Mouse (Mus musculus) kidney, postnatal 10 days (tissue): Measurements from ENCODE around the gene Kras.

Experiments used
- DNase-seq: peaks from one replicate; pipeline ENCODE4 v3.0.0; 2021; ENCODE audit warnings: mixed read lengths

Gene Kras

DNA sequence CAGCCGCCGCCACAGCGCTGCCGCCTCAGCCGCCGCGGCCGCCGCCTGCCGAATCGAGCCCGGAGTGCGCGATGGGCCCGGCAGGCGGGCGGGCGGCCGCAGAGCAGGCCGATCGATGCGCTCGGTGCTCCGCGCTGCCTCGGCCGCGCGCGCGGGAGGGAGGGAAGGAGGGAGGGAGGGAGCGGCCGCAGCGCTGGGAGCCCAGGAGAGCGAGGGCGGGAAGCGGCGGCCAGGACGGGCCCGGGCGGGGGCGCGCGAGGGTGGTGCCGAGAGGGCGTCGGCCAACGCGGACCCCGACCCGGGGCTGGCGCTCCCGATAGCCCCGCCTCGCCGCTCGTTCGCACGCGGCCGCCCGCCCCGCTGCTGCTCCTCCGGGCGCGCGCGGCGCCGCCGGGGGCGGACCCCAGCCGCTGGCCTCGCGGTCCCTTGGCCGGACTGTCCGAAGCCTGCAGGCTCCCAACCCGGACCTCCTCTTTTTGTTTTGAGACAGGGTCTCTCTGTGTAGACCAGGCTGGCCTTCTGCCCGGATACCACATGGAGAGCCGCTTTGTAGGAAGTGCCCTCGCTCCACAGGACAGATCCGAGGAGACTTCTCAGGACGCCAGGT, at the start of gene Kras:
TSS of gene Kras (minus strand) at position 55 of the 607 bp plus-strand sequence.
- peak; percentile 96 for DNase-seq

DNA sequence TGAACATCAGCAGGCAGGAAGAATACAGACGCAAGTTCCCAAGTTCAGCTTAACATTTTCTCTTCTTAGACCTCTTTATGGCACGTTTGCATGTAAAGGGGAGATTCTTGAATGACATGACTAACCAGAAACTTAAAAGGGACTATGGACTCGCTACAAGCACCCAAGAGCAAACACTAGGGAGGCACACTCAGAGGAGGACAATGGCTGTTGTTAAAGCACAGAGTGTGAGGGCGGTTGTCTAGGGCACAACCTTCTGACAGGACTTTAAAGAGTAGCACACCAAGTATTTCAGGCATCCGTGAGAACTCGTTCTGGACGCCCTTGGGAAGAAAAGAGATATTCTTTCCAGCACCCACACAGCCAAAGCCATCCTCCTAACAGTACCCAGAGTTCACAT, 47.6 kb upstream of the Kras start:
- DNase-seq: no peak

DNA sequence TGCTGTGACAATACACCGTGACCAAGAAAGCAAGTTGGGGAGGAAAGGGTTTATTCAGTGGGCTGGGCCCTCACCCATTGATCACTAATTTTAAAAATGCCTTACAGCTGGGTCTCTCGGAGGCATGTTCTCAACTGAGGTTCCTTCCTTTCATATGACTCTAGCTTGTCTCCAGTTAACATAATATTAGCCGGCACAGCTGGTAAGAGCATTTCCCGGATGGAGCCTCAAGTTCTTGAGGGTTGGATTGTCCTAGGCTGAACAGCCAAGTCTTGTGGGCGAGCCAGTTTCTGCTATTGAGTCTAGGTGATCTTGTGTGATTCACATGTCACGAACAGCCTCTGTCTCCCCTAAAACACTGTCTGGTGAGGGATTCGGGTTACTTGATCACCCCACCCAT, 46.9 kb upstream of the Kras start:
- DNase-seq: no peak

DNA sequence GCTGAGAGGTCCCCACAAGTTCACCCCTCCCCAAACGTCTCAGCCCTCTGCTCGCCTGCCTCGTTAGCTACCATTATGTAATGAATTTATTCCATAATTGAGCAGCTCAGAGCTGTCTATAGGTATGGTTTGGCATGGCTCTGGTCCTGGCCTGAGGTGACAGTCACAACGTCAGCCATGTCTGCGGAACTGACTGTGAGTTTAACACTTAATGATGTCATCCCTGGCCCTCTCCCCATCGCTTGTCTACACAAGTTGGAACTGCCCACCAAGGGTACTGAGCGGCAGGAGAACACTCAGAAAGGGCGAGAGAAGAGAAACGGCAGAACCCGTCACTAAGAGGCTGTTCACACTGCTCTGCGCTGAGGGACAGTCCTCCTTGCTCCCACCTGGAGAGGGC, 45.1 kb upstream of the Kras start:
- DNase-seq: no peak

DNA sequence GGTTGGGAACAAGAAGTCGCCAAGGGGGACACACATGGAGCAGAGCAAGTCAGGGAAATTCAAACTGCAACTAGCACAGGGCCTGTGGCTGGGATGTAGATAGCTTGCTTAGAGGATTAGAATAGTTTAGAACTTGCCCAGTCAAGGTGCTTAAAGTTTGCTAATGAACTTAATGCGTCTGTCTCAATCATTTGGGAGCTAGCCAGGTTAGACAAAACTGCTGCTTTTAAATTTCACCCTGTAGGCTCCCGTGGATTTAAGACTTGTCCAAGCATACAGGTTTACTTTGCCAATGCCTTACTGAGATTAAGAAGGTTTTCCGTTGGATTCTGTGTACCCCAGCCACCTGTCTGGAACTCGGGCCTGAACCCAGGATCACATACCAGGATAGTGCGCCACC, 43.1 kb upstream of the Kras start:
- DNase-seq: no peak

DNA sequence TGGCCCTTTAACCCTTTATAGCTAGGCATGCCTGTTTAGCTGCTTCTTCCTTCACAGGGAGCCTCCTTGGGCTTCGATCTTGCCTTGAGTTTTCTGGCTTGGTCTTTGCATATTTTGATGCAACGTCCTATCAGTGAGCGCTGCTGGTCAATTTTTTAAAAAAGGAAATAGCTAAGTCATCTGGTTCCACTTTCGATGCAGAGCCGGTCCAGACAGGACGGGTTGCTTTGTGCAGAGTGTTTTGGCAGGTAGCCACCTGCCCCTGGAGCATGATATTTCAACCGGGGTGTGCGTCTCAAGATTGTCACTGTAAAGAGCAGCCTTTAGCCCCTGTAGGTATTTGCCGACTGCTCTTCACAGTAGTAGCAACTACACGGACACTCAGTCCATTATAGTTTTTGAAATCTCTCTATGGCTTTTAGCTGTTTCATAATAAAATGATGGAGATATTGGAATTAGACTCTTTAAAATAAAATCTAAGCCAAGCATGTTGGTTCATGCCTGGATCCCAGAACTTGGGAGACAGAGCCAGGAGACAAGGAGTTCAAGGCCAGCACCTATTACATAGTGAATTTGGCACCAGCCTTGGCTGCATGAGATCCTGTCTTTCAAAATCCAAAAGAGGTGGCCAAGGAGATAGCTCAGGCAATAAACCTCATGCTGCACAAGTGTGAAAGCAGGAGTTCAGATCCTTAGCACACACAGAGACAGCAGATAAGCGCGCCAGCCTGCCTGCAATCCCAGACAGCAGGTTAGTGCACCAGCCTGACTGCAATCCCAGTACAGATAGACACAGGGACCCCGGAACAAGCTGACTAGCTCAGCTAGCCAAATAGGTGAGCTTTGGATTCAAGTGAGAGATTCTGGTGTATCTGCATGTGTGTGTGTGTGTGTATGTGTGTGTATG, 41.6 kb upstream of the Kras start:
- DNase-seq: peak; percentile 36

DNA sequence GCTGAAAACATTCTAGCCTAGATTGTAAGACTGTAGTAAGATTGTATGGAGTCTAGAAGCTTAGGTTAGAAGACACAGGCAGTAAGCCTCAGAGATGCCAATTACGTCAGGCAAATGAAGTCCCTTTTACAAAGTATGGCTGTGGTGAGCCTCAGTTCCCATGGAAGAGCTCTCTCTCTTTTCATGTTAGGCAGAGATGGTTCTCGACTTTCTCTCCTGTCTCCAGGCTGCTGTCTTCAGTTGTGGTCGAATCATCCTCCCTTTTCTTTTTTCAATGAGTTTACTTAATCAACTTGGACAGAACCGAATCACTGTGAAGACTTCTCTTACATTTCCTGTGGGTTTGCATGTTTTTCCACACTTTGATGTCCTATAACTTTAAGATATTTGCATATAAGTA, 35.6 kb upstream of the Kras start:
- DNase-seq: no peak

DNA sequence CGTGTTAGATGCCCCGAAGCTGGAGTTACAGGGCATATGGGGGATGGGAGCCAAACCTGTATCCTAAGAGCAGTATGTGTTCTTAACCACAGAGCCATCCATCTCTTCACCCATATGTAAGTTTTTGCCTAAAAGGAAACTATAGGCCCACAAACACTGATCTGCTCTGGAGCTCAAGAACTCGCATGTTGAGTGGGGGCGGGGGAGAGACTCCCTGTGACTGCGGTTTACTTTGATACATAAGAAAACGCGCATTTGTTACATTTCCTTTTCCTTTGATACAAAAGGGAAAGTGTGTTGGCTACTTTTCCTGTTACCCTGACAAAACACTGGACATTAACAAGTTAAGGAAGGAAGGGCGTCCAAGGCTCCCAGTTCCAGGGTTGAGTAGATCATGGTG, 34.2 kb upstream of the Kras start:
- DNase-seq: no peak

DNA sequence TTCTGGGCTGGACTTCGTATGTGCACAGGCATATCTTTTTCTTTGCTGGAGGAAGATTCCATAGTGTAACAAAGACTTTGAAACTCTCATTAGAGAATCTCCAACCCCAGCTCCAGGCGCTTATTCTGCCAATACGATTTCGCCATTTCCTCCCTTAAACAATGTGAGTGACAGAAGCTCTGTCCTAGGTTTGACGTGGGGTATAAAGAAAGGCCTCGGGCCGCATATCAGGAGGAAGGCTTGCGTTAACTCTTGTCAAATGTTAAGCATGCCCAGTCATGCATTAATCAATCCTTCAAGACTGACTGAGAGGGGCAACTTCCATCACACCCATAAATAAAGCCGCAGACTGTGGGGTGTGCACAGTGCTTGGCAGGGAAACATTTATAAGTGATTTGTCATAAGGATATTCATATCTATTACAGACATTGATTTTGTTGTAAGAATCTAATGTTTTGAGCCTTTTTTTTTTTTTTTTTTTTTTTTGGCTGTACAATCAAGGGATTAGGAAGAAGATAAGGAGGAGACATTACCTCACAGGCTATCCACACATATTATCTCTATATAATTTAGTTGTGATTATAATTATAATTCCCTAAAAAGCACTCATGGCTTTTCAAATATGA, 27.2 kb upstream of the Kras start:
- DNase-seq: no peak

DNA sequence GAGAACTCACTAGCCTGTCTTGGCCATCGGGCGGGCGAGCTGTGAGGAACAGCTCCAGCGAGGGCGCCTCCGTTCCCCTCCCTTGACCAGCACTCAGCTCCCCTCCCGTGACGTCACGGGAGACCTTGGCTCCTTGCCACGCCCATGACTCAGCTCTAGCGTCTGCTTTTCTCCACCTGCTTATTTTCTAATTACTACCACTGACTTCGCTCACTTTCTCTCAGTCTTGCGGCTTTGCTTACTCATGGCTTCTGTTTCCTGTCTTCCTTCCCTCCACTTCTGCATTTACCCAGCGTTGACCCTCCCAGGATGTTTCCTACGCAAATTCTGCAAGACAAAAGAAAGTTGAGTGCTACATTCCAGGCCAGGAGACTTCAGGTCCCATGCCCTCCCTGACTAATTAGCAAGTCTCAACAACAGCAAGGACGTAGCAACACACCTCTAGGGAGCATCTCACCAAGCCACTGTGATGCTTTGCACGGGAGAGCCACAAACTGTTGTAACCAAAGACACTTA, 26.3 kb upstream of the Kras start:
- peak; percentile 83 for DNase-seq

DNA sequence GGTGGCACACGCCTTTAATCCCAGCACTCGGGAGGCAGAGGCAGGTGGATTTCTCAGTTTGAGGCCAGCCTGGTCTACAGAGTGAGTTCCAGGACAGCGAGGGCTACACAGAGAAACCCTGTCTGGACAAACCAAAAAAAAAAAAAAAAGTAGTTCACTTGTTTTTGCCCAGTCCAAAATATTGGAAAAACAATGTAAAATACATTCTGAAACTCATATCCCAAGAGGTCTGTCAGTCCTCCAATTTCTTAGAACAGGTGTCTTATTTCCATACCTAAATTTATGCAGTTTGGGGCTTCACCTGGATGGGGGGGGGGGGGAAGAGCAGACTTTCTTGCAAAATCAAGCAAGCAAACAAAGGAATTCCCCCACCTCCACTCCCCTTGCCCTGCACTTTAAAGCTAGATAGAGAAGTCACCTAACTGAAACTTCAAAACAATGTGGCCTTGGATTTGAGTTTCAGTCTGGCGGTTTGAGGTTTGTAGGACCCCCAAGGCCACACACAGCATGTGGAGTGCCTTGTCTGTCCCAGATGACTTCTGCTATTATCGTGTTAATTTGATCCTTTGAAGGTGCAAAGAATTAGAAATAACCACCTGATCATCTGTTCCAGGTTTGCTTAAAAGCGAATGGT, 25.7 kb upstream of the Kras start:
- DNase-seq: no peak

DNA sequence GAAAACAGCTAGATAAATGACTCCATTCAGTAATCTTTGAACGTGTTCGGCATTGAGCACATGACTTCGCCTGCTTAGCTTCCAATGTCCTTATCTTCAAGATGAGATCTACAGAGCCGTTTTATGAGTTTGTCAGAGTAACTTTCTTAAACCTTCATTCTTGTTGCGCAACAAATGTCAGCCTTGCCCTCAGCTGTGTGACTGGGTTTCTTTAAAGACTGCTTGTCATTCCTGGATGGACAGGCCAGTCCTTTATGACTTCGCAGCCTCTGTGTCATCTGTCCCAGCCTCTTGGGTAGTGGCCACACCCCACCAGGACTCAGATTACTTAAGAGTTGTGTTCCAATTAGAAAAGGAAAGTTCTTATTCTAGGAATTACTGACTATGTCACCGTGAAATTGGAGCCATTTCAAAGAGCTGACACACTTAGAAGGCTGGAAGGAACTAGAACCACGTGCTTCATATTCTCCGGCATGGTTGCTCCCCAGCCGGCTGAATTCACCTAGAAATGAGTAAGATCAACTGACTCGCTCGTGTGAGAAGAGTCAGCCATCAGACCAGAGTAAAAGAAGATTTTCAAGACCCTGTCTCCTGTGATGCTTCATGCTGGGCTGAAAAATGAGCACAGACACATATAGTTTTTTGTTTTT, 24.1 kb upstream of the Kras start:
- DNase-seq: no peak

DNA sequence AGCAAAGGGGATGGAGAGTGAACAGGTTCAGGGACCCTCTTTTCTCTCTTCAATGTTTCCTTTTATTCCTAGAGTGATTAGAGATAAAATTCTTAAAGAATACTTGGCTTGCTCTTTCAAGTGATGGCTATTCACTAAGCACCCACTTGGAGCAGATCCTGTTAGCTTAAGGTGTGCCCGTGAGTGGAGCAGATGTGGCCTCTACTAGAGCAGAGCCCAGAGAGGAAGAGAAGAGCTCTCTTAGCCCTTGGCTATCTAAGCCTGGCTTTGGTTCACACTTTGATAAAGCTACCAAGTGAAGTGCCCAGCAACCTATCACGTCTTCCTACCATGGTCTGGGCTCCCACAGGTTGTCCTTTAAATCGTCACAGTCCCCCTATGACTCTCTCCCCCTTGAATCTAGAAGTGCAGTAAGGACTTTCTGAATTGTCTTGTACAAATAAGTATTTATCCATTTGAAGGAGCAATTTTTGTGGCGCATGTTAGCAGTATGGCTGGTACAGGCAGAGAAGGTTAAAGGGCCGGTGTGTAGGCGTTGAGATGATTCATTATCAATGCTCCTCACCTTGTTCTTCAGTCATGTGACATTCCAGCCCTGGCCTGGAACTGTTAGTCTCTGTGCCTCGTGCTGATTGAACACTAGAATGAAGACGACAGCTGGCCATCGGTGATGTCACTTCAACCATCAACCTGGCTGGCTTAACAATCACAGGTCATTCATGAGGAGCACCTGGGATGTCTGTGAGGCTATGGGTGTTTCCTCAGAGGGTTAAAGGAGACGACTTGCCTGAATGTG, 22.3 kb upstream of the Kras start:
- DNase-seq: no peak

DNA sequence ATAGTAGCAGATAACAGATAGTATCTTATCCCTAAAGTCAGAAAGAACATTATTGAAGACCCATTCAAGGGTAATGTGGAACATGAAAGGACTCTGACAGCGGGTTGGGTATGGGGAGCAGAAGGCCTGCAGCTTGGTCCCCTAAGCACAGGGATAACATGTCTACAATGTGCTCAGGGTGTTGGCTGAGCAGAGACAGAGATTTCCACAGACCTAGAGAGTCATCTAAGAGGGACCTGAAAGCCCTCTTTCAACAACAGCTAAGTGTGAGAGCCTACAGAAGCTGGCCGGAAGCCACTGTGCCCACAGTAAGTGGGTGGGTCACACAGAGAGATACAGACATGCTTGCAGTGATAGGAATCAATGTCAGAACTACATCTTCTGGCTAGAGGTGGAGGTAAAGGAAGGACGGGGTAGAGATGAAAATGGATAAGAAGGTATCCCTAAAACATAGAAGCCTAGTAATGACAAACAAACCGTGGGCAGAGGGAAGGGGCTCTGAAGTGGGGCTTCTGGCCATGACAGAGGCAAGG, 19.3 kb upstream of the Kras start:
- no peak for DNase-seq

DNA sequence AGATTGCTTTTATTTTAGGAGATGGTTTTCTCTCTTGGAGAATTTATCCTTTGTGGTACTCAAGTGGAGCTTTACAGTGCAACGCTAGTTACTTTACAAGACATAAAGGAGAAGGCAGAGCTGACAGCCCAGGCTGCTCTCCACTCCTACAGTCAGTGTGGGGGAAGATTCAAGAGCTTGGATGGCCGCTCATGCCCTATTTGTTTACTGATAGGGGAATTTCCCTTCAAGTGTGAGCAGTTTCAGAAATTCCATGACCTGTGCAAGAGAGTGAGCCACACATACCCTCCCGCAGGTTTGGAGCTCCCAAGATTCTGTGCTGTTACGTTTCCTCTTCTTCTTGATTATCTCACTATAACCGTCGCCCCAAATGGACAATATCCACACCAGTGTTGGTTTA, 17.7 kb upstream of the Kras start:
- DNase-seq: no peak

DNA sequence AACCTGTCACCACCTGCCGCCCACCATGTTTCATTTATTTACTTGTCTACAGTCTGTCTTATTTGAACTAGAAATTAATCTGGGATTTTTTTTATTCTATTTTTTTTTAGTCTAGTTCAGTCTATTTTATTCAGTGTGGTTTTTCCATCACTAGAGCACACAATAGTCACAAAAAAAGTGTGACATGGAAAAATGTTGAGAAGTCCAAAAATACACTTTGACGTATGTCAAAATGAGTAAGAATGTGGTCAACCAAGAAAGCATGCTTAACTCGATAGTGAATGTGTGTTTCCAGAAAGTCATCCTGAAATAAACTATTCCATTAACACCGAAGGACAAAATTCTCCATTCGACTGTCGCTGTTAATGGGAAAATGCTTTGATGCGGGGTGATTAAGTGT, 12.3 kb upstream of the Kras start:
- DNase-seq: no peak

DNA sequence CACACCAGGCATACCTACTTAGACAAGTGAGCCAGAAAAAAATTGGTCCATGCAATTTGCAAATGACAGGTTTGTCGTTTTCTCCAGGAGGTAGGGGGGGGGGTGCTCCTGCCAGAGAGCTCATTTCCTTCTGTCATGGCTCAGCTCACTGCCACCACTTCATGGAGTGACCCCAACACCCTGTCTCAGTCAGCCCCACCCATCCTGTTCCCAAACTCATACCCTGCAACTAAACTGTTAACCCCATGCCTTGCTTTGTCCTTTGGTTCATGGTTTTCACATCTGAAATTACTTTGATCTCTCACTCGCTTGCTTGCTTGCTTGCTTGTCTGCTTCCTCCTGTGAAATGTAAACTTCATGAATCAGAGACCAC, 6.6 kb upstream of the Kras start:
- no peak for DNase-seq

DNA sequence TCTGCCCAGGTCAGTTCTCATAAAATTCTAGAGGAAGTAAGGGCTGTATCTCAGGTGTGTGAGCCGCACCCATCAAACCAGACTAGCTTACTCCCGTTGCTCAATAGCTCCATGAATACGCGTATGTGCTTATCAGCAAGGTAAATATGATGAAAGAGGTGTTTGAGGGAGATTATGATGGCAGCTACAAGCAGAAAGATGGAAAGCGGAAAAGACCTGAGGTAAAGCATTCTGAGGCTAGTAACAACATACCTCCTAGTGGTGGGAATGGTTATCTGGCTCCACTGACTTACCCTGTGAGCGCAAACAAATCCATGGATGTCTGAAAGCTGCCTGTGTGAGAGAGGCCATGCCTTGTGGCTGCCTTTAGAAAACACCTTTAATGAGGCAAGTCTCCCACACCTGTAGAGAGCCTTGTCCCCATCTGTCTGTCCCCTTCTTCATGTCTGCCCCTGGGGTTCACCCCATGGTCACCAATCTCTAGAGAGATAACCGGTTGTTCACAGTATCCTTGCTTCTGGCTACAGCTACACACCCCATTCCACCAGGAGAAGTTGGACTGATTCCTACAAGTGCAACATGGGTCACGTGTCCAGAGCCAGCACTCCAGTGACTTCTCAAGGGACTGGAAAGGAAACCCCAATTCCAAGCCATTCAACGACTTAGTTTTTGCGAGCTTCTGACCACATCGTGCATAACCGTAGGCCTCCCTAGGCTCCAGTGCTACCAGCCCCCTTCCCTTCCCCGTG, 6.1 kb upstream of the Kras start:
- DNase-seq: peak; percentile 32

DNA sequence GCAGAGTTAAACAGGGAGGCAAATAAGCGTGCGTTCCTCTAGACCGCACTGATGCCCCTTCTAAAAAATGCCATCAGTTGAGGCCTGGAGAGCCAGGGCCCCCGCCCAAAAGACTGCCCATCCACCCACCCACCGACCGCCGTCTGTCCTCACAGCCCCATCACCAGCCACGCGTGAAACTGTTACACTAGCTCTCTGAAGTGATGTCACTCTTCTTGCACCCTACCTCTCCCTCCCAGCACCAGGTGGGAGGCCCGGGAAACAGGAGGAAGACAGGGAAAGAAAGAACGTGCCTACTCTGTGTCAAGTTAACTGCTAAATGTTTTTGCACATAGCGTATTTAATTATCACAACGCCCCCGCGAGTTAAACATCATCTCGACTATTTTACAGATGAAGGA, 781 bp upstream of the Kras start:
- DNase-seq: peak; percentile 15

DNA sequence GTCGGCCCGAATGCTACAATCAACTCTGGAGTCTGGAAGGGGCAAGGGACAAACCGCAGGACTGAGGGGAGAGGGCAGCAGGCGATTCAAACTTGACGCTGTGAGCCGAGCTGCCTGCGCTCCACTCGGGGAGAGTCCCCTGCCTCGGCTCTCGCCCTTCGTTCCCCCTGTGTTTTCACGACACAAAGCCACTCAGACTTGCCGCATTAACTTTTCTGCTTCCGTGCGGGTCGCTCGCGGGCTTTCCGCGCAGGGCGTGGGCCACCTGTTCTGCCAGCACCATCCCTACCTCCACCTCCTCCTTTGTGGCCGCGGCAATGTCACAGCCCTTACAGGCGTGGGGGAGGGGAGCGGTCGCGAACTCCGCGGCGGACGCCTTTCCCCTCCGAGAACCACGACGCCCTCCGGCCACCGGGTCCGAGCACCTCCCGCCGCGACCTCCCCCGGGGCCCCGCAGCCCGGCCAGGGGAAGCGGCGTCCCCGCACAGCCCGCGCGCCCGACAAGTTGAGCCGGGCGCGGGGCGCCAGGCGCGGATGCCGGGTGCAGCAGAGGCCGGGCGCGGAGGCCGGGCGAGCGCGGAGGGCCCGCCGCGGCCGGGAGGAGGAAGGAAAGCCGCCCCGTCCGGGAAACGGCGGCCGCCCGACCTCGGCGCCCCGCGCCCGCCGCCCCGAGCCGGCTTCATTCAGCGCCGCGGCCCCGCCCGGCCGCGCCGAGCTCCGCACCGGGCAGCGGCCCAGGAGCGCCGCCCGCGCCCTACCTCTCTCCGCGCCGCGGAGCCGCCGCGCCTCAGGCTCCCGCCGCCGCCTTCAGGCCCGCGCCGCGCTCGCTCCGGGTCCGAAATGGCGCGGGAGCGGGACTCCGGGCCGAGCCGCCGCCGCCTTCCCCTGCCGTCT, 501 bp downstream of the Kras start:
- peak; percentile 74 for DNase-seq
